Mouse (Mus musculus) liver, postnatal 0 days (tissue): ENCODE results near the gene Cdon. TPM values are rescaled to one million over a fixed set of nuclear protein-coding genes. Genes with fewer than 3 reads are reported as not detected.

Source experiments
- ATAC-seq: fragments of 200-750 bp; cut with Nextera tagmentation; 2 replicates; pipeline ENCODE4 v1.8.0; 2017; ENCODE audit warnings: mild to moderate bottlenecking, moderate library complexity
- DNase-seq: peaks from one replicate; pipeline ENCODE4 v3.0.0-alpha.2; 2016
- H3K27ac ChIP-seq: fragments of 300-500 bp; sonication (generic); 2 replicates; pipeline ENCODE4 v1.5.1; 2014; ENCODE audit warnings: antibody characterized with exemption, moderate library complexity, mild to moderate bottlenecking, low read depth
- H3K27me3 ChIP-seq: fragments of 300-500 bp; sonication (generic); 2 replicates; pipeline ENCODE4 v1.6.1; 2014; ENCODE audit warnings: low read length, control low read depth, mixed read lengths; ENCODE audit not compliant: insufficient read depth
- H3K36me3 ChIP-seq: fragments of 300-500 bp; sonication (generic); replicated peaks from 2 replicates; pipeline ENCODE4 v1.6.1; 2014; ENCODE audit warnings: mild to moderate bottlenecking, control low read depth, low read length, moderate library complexity, mixed read lengths; ENCODE audit not compliant: insufficient read depth
- H3K4me1 ChIP-seq: fragments of 300-500 bp; sonication (generic); 2 replicates; pipeline ENCODE4 v1.6.1; 2014; ENCODE audit warnings: antibody characterized with exemption, mild to moderate bottlenecking, control low read depth; ENCODE audit not compliant: insufficient read depth
- H3K4me2 ChIP-seq: fragments of 300-500 bp; sonication (generic); 2 replicates; pipeline ENCODE4 v1.6.1; 2014; ENCODE audit warnings: low read depth, mild to moderate bottlenecking, low read length, moderate library complexity, mixed read lengths
- H3K4me3 ChIP-seq: fragments of 300-500 bp; sonication (generic); 2 replicates; pipeline ENCODE4 v1.5.1; 2014; ENCODE audit warnings: low read depth, low read length
- H3K9ac ChIP-seq: fragments of 300-500 bp; sonication (generic); replicated peaks from 2 replicates; pipeline ENCODE4 v1.6.1; 2014; ENCODE audit warnings: mild to moderate bottlenecking, moderate library complexity
- H3K9me3 ChIP-seq: fragments of 300-500 bp; sonication (generic); 2 replicates; pipeline ENCODE4 v1.6.1; 2016; ENCODE audit warnings: mild to moderate bottlenecking, control low read depth, low read length, mixed read lengths
- CTCF ChIP-seq: sonication (generic); IDR thresholded peaks from 2 replicates; pipeline ENCODE4 v1.5.1; 2016; ENCODE audit warnings: antibody characterized with exemption, low read depth
- EP300 ChIP-seq: IDR thresholded peaks from 2 replicates; pipeline ENCODE4 v1.6.1; 2016; ENCODE audit warnings: antibody characterized with exemption, low read depth, mild to moderate bottlenecking
- WGBS: fragments of 180-500 bp; shearing (Covaris S2); extraction: QIAGEN DNeasy Blood & Tissue Kit; methylation state at CpG from one replicate; pipeline ENCODE4 v1.1.7; 2014; ENCODE audit not compliant: insufficient replicate concordance; 5-methylcytosine and 5-hydroxymethylcytosine counted together
- polyA plus RNA-seq: library from polyadenylated mRNA; unstranded; fragments of >200 nt; fragmentation: Nextera tagmentation; extraction: Ambion mirVana; gene quantifications from 2 replicates; pipeline ENCODE4 v1.2.1, GENCODE M21; 2015

Cdon gene
- polyA plus RNA-seq, 1 experiment from 2014 or later: 0.18 TPM

- WGBS: 64% methylated on average over 3 of the region's 3 CpGs
- Histone ChIP-seq H3K27me3 (no peaks in the 10 kb centered on the region), H3K36me3 (no peaks in the 10 kb centered on the region), H3K27ac (no peak overlapping the region), H3K9ac (no peak overlapping the region), H3K9me3 (no peaks in the 10 kb centered on the region), H3K4me1 (no peaks in the 10 kb centered on the region), H3K4me2 (no peak overlapping the region), H3K4me3 (no peak overlapping the region)
- TF ChIP-seq CTCF: no peak
- TF ChIP-seq EP300: no peak
- no peak for DNase-seq
- ATAC-seq: no peak
Observed at GRCm38 (mm10) chr9:35529141-35529540, 108.2 kb downstream of the Cdon start.

- H3K4me3 ChIP-seq: no peak overlapping the region
- H3K27me3 ChIP-seq: no peaks in the 10 kb centered on the region
- no peak overlapping the region for H3K4me2 ChIP-seq
- no peak overlapping the region for H3K27ac ChIP-seq
- TF ChIP-seq EP300 (no peak), CTCF (no peak)
- WGBS: 31% methylated on average over 1 of the region's 1 CpGs
- H3K36me3 ChIP-seq: no peaks in the 10 kb centered on the region
- H3K9me3 ChIP-seq: no peaks in the 10 kb centered on the region
- DNase-seq (no peak), ATAC-seq (no peak)
- no peaks in the 10 kb centered on the region for H3K4me1 ChIP-seq
- H3K9ac ChIP-seq: no peak overlapping the region
Observed at GRCm38 (mm10) chr9:35529796-35530195, 108.9 kb downstream of the Cdon start.

- 68% methylated on average over 9 of the region's 9 CpGs for WGBS
- no peak for DNase-seq
- no peaks in the 10 kb centered on the region for H3K36me3 ChIP-seq
- H3K4me2 ChIP-seq: no peak overlapping the region
- H3K4me3 ChIP-seq: no peak overlapping the region
- H3K4me1 ChIP-seq: no peaks in the 10 kb centered on the region
- no peak overlapping the region for H3K9ac ChIP-seq
- H3K27ac ChIP-seq: no peak overlapping the region
- no peak for TF ChIP-seq CTCF
- TF ChIP-seq EP300: no peak
- H3K9me3 ChIP-seq: no peaks in the 10 kb centered on the region
- no peaks in the 10 kb centered on the region for H3K27me3 ChIP-seq
- no peak for ATAC-seq
Observed at GRCm38 (mm10) chr9:35533266-35533665, 112.3 kb downstream of the Cdon start.

GRCm38 (mm10) chr9:35535110-35535509 lies 114.2 kb downstream of the Cdon start:
- DNase-seq: peak; percentile 48
- peak; percentile 62 for ATAC-seq
- no peaks in the 10 kb centered on the region for H3K27me3 ChIP-seq
- no peak overlapping the region for H3K27ac ChIP-seq
- no peaks in the 10 kb centered on the region for H3K9me3 ChIP-seq
- no peaks in the 10 kb centered on the region for H3K36me3 ChIP-seq
- H3K9ac ChIP-seq: no peak overlapping the region
- H3K4me3 ChIP-seq: no peak overlapping the region
- 9% methylated on average over 2 of the region's 2 CpGs for WGBS
- no peak overlapping the region for H3K4me2 ChIP-seq
- TF ChIP-seq CTCF (peak; percentile 85), EP300 (no peak)
- H3K4me1 ChIP-seq: no peaks in the 10 kb centered on the region

- H3K4me2 ChIP-seq: no peak overlapping the region
- no peaks in the 10 kb centered on the region for H3K9me3 ChIP-seq
- H3K9ac ChIP-seq: no peak overlapping the region
- H3K27me3 ChIP-seq: no peaks in the 10 kb centered on the region
- H3K4me1 ChIP-seq: no peaks in the 10 kb centered on the region
- no peak for ATAC-seq
- H3K4me3 ChIP-seq: no peak overlapping the region
- TF ChIP-seq EP300 (no peak), CTCF (no peak)
- no peak overlapping the region for H3K27ac ChIP-seq
- no peak for DNase-seq
- H3K36me3 ChIP-seq: no peaks in the 10 kb centered on the region
- WGBS: 55% methylated on average over 4 of the region's 4 CpGs
Observed at GRCm38 (mm10) chr9:35535876-35536275, 114.9 kb downstream of the Cdon start.

- Histone ChIP-seq H3K4me3 (no peak overlapping the region), H3K9ac (no peak overlapping the region), H3K4me1 (no peaks in the 10 kb centered on the region), H3K4me2 (no peak overlapping the region), H3K27ac (no peak overlapping the region), H3K27me3 (no peaks in the 10 kb centered on the region), H3K36me3 (no peaks in the 10 kb centered on the region), H3K9me3 (no peaks in the 10 kb centered on the region)
- DNase-seq: no peak
- no peak for ATAC-seq
- WGBS: 71% methylated on average over 13 of the region's 13 CpGs
- TF ChIP-seq EP300 (no peak), CTCF (no peak)
Observed at GRCm38 (mm10) chr9:35539001-35539750, 118.2 kb downstream of the Cdon start.
